Mouse (Mus musculus): ENCODE data around the gene Eepd1. TPM values are rescaled to one million over a fixed set of nuclear protein-coding genes. Genes with fewer than 3 reads are reported as not detected.

The Eepd1 gene
- polyA plus RNA-seq, 1 experiment, result 2.7 TPM

- TF ChIP-seq POLR2A (IDR thresholded peaks at IDR 0.05; ENCODE audit: low read depth, low read length), result no peak
- TF ChIP-seq CTCF (IDR thresholded peaks at IDR 0.05; ENCODE audit: extremely low read depth, insufficient read depth, insufficient read length, insufficient replicate concordance), result no peak
- H3K27ac ChIP-seq (ENCODE audit: insufficient read depth, low read length), result no peak overlapping the region
- no peak for DNase-seq (ENCODE audit: low read depth in 1 of 2, low spot score in 2 of 2)
- H3K4me1 ChIP-seq (ENCODE audit: control insufficient read depth, insufficient read depth, insufficient read length), result peaks cover 3% of the 10 kb centered on the region; the same call in 1 of the 2 replicates
- H3K27me3 ChIP-seq (ENCODE audit: control insufficient read depth, insufficient read depth, low read length), result no peaks in the 10 kb centered on the region
- WGBS, result 45% methylated on average over 4 of the region's 4 CpGs
- no peak overlapping the region for H3K4me3 ChIP-seq (ENCODE audit: extremely low read depth, insufficient read depth, insufficient read length)
- no peaks in the 10 kb centered on the region for H3K36me3 ChIP-seq (ENCODE audit: control insufficient read depth, insufficient read depth, low read length)
Observed at GRCm38 (mm10) chr9:25541355-25541754, 60.0 kb downstream of the Eepd1 start.

GRCm38 (mm10) chr9:25545212-25545611 lies 63.9 kb downstream of the Eepd1 start:
- Histone ChIP-seq H3K4me3 (ENCODE audit: extremely low read depth, insufficient read depth, insufficient read length) (no peak overlapping the region), H3K4me1 (ENCODE audit: control insufficient read depth, insufficient read depth, insufficient read length) (peaks cover 9% of the 10 kb centered on the region; the same call in 1 of the 2 replicates), H3K27me3 (ENCODE audit: control insufficient read depth, insufficient read depth, low read length) (no peaks in the 10 kb centered on the region), H3K36me3 (ENCODE audit: control insufficient read depth, insufficient read depth, low read length) (no peaks in the 10 kb centered on the region), H3K27ac (ENCODE audit: insufficient read depth, low read length) (no peak overlapping the region)
- DNase-seq (ENCODE audit: low read depth in 1 of 2, low spot score in 2 of 2), result no peak
- TF ChIP-seq CTCF (IDR thresholded peaks at IDR 0.05; ENCODE audit: extremely low read depth, insufficient read depth, insufficient read length, insufficient replicate concordance), result no peak
- no peak for TF ChIP-seq POLR2A (IDR thresholded peaks at IDR 0.05; ENCODE audit: low read depth, low read length)
- 90% methylated on average over 2 of the region's 2 CpGs for WGBS

- peaks cover 6% of the 10 kb centered on the region; the same call in 1 of the 2 replicates for H3K4me1 ChIP-seq (ENCODE audit: control insufficient read depth, insufficient read depth, insufficient read length)
- DNase-seq (ENCODE audit: low read depth in 1 of 2, low spot score in 2 of 2), result no peak
- no peak overlapping the region for H3K4me3 ChIP-seq (ENCODE audit: extremely low read depth, insufficient read depth, insufficient read length)
- no peaks in the 10 kb centered on the region for H3K27me3 ChIP-seq (ENCODE audit: control insufficient read depth, insufficient read depth, low read length)
- TF ChIP-seq POLR2A (IDR thresholded peaks at IDR 0.05; ENCODE audit: low read depth, low read length) (no peak), CTCF (IDR thresholded peaks at IDR 0.05; ENCODE audit: extremely low read depth, insufficient read depth, insufficient read length, insufficient replicate concordance) (no peak)
- H3K27ac ChIP-seq (ENCODE audit: insufficient read depth, low read length), result no peak overlapping the region
- 34% methylated on average over 8 of the region's 8 CpGs for WGBS
- no peaks in the 10 kb centered on the region for H3K36me3 ChIP-seq (ENCODE audit: control insufficient read depth, insufficient read depth, low read length)
Observed at GRCm38 (mm10) chr9:25549130-25550060, 68.0 kb downstream of the Eepd1 start.

- 94% methylated on average over 7 of the region's 7 CpGs for WGBS
- Histone ChIP-seq H3K4me3 (ENCODE audit: extremely low read depth, insufficient read depth, insufficient read length) (no peak overlapping the region), H3K27ac (ENCODE audit: insufficient read depth, low read length) (no peak overlapping the region)
Observed at GRCm38 (mm10) chr9:25550196-25550595, 68.8 kb downstream of the Eepd1 start.

GRCm38 (mm10) chr9:25552532-25552931 lies 71.2 kb downstream of the Eepd1 start:
- TF ChIP-seq CTCF (IDR thresholded peaks at IDR 0.05; ENCODE audit: extremely low read depth, insufficient read depth, insufficient read length, insufficient replicate concordance), result no peak
- no peak for DNase-seq (ENCODE audit: low read depth in 1 of 2, low spot score in 2 of 2)
- Histone ChIP-seq H3K27ac (ENCODE audit: insufficient read depth, low read length) (no peak overlapping the region), H3K27me3 (ENCODE audit: control insufficient read depth, insufficient read depth, low read length) (no peaks in the 10 kb centered on the region), H3K4me1 (ENCODE audit: control insufficient read depth, insufficient read depth, insufficient read length) (peaks cover 6% of the 10 kb centered on the region; the same call in 1 of the 2 replicates), H3K4me3 (ENCODE audit: extremely low read depth, insufficient read depth, insufficient read length) (no peak overlapping the region), H3K36me3 (ENCODE audit: control insufficient read depth, insufficient read depth, low read length) (no peaks in the 10 kb centered on the region)
- 68% methylated on average over 2 of the region's 2 CpGs for WGBS

More at GRCm38 (mm10) chr9:25550196-25550595, 68.8 kb downstream of the Eepd1 start:
- DNase-seq (ENCODE audit: low read depth in 1 of 2, low spot score in 2 of 2), result no peak
- Histone ChIP-seq H3K27me3 (ENCODE audit: control insufficient read depth, insufficient read depth, low read length) (no peaks in the 10 kb centered on the region), H3K36me3 (ENCODE audit: control insufficient read depth, insufficient read depth, low read length) (no peaks in the 10 kb centered on the region), H3K4me1 (ENCODE audit: control insufficient read depth, insufficient read depth, insufficient read length) (peaks cover 6% of the 10 kb centered on the region; the same call in 1 of the 2 replicates)
- no peak for TF ChIP-seq POLR2A (IDR thresholded peaks at IDR 0.05; ENCODE audit: low read depth, low read length)

GRCm38 (mm10) chr9:25554246-25554803 lies 73.0 kb downstream of the Eepd1 start:
- no peak for DNase-seq (ENCODE audit: low read depth in 1 of 2, low spot score in 2 of 2)
- no peaks in the 10 kb centered on the region for H3K27me3 ChIP-seq (ENCODE audit: control insufficient read depth, insufficient read depth, low read length)
- H3K4me1 ChIP-seq (ENCODE audit: control insufficient read depth, insufficient read depth, insufficient read length), result peaks cover 4% of the 10 kb centered on the region; the same call in 1 of the 2 replicates
- no peak overlapping the region for H3K4me3 ChIP-seq (ENCODE audit: extremely low read depth, insufficient read depth, insufficient read length)
- H3K36me3 ChIP-seq (ENCODE audit: control insufficient read depth, insufficient read depth, low read length), result no peaks in the 10 kb centered on the region
- H3K27ac ChIP-seq (ENCODE audit: insufficient read depth, low read length), result no peak overlapping the region
- 81% methylated on average over 6 of the region's 6 CpGs for WGBS
- TF ChIP-seq CTCF (IDR thresholded peaks at IDR 0.05; ENCODE audit: extremely low read depth, insufficient read depth, insufficient read length, insufficient replicate concordance), result no peak
- no peak for TF ChIP-seq POLR2A (IDR thresholded peaks at IDR 0.05; ENCODE audit: low read depth, low read length)

- H3K27ac ChIP-seq (ENCODE audit: insufficient read depth, low read length), result no peak overlapping the region
- H3K36me3 ChIP-seq (ENCODE audit: control insufficient read depth, insufficient read depth, low read length), result no peaks in the 10 kb centered on the region
- H3K4me1 ChIP-seq (ENCODE audit: control insufficient read depth, insufficient read depth, insufficient read length), result no peaks in the 10 kb centered on the region; the same call in 1 of the 2 replicates
- TF ChIP-seq POLR2A (IDR thresholded peaks at IDR 0.05; ENCODE audit: low read depth, low read length) (no peak), CTCF (IDR thresholded peaks at IDR 0.05; ENCODE audit: extremely low read depth, insufficient read depth, insufficient read length, insufficient replicate concordance) (no peak)
- 87% methylated on average over 6 of the region's 6 CpGs for WGBS
- no peaks in the 10 kb centered on the region for H3K27me3 ChIP-seq (ENCODE audit: control insufficient read depth, insufficient read depth, low read length)
- H3K4me3 ChIP-seq (ENCODE audit: extremely low read depth, insufficient read depth, insufficient read length), result no peak overlapping the region
- DNase-seq (ENCODE audit: low read depth in 1 of 2, low spot score in 2 of 2), result no peak
Observed at GRCm38 (mm10) chr9:25555261-25555660, 73.9 kb downstream of the Eepd1 start.

Data from spleen, adult 2 months (tissue).